Mouse (Mus musculus) heart, adult 11 months (tissue): ENCODE measurements at regions not wholly inside any gene's neighbourhood (a gene's known extent, or its start where the extent isn't known, plus 50 kb on each side); places are given as distances from the start of the nearest gene placed in this dataset.

Experiments used
- DNase-seq: peaks from one replicate; pipeline ENCODE4 v3.0.0; 2022

GRCm38 (mm10) chr15:74461935-74462334 is 174.2 kb downstream of the Mroh4 start:
- DNase-seq: no peak

DNA sequence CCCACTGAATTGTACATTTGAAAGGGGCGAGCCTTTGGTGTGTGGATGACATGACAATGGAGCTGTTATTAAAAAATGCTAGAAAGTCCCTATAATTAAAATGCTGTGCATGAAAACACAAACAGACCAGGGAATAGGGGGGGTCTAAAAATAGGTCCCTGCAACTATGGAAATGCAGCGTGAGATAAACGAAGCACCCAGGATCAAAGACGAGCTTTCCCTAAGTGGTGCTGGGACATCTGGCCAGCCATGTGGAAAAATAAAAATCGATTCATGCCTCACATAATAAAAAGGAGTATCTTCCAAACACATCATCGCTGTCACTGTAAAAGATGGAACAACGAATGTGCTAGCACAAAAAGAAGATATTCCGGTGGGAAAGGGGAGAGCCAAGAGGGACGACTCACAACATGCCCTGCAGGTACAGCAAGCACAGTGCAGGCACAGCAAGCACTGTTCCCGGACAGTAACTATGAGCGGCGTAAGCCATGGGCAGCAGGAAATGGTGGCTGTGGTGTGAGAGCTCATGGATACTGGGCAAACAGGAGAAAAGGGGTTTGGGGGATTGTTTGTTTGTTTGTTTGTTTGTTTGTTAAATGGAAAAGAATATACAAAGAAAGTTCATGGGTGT is 176.7 kb downstream of the Mroh4 start:
- no peak for DNase-seq

GRCm38 (mm10) chr15:74458940-74459339 is 177.2 kb downstream of the Mroh4 start:
- DNase-seq: no peak

DNA sequence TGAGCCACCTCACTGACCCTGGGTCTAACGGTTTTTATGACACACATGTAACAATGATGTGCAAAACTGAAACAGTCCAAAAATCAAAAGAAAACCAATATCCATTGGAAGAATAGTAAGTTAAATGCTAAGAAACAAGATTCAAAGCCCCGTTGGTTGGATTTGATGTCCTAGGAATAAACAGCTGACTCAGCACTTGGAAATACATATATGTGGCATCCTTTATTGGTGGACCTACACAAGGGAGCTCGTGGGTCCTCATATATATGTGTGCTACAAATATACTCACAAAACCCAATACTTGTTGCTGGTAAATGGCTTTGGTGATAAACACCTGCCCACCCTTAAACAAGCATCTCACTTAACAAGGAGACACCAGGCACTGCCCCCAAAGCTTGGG is 178.2 kb downstream of the Mroh4 start:
- DNase-seq: no peak

- peak; percentile 95 for DNase-seq
Measured at GRCm38 (mm10) chr15:74456675-74457040, 179.5 kb downstream of the Mroh4 start.

DNA sequence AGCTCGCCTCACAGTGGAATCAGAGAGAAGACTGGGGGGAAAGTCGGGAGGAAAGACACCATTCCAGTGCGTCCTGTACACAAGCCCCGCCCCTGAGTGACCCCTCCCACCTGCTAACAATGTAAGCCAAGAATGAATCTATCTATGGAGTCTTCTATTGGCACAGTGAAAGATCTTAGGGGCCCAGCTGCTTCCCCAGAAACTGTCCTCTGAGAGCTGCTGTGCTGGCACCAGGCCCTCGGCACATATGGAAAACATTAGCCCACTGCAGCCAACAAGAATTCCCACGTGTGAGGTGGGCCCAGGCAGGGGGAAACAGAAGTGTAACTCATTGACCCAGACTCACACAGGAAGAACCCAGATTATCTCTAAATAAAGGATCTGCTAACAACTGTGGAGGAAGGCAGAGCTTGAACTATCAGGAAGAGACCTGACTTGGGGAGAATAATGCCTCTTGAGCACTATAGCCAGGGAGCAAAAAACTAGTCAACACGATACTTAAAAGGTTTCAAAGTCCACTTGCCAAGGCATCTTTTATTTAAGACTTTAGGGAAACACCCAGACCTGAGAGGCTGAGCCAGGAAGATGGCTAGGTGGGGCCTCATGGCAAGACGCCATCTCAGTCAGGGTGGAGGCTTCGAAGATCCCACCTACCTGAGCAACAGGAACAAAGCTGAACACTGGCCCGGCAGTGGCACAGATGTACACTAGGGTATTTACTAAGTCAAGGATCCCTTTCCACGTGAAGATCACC is 180.1 kb downstream of the Mroh4 start:
- peak; percentile 97 for DNase-seq

DNA sequence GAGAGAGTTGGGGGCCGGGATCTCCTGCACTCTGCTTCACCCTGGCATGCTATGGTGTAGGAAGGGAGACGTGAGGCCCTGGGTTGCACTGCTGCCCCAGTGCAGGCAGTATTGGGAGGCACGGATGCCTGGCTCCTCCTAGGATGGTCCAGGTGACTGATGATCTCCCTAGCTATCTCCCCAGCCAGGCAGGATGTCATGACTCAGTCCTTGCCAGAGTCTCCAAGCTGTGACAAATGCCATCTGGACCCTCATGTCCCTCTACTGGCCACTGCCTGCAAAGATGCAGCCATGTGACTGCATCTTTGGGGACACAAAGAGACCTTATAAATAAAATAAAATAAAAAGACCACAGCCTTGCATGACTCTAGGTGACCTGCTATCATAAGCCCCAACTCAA is 181.6 kb downstream of the Mroh4 start:
- DNase-seq: no peak

- DNase-seq: no peak
Measured at GRCm38 (mm10) chr15:74453810-74454209, 182.3 kb downstream of the Mroh4 start.

- DNase-seq: no peak
Measured at GRCm38 (mm10) chr15:74452426-74452825, 183.7 kb downstream of the Mroh4 start.

DNA sequence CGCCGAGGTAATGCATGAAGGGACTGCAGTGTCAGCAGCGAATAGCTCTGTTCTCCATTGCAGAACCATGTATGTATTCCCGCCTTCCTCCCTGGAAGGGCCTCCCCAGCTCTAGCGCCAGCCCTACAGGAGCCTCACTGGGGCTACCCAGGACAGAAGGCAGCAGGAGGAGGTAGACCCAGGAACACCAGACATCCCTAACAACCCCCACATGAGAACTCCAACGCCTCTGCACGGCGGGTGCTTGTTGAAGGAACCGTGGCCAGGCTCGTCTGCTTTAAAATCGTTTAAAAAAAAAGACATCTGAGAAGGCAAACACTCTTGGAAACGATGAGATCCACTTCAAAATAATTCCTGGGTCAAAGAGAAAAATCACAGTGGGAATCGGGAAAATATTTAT is 194.3 kb downstream of the Mroh4 start:
- no peak for DNase-seq

- DNase-seq: no peak
Measured at GRCm38 (mm10) chr15:74426989-74427388, 209.2 kb downstream of the Mroh4 start.

- no peak for DNase-seq
Measured at GRCm38 (mm10) chr15:74423001-74423400, 213.2 kb downstream of the Mroh4 start.

- peak; percentile 92 for DNase-seq
Measured at GRCm38 (mm10) chr15:74420550-74420949, 215.6 kb downstream of the Mroh4 start.

GRCm38 (mm10) chr15:74418635-74419034 is 217.5 kb downstream of the Mroh4 start:
- DNase-seq: no peak

GRCm38 (mm10) chr15:74413217-74413616 is 222.9 kb downstream of the Mroh4 start:
- no peak for DNase-seq

DNA sequence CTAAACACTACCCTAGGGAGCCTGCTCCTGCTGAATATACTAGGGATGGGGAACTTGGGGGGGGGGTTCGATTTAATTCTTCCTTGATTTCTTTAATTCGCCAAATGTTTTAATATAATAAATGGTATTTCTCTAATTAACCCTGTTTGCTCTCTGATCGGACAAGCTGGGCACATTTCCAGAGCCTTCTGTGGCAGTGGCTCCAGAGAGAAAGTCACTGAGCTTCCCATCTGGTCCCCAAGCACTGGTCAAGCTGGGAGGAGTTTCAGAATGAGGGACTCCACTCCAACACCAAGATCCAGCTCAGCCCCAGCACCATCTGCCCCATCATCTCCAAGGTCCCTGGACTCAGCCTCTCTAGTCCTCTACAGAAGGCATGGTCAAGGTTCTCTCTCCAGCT is 223.9 kb downstream of the Mroh4 start:
- DNase-seq: no peak

GRCm38 (mm10) chr15:74411097-74411496 is 225.1 kb downstream of the Mroh4 start:
- DNase-seq: no peak

DNA sequence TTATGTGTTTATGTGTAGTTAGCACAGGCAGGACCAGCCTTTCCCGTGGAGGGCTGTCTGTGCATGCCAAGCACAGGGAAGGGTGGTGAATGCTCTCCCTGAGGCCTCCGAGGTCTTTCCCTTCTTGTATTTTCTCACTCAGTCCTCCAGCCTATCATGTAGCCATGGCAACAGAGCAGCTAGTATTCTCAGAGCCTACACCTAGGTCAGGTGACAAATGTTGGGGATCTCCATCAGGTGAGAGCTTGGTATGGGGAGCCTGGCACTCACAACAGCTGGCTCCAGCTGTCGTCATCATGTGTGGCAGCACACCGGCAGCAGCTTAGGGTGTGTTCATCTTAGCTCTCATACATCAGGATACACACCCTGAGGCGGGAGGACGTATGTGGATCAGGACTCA is 231.3 kb downstream of the Mroh4 start:
- no peak for DNase-seq

DNA sequence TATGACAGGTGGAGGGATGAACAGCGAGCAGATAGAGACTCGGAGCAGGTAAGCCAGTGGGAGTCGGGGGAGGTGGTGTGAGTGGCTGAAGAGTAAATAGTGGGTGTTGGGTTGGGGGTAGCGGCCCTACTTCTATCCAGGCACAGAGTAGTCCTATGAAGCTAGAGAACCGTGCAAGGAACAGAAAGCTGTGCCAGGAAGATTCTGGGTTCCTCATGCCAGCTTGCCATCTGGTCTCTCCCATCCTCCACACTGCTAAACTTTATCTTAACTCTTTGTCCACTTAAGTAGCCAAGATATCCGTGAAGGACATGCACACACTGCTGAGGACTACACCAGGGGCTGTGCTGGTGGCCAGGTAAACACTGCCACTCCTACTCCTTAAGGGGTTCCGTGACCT is 234.9 kb downstream of the Mroh4 start:
- no peak for DNase-seq

DNA sequence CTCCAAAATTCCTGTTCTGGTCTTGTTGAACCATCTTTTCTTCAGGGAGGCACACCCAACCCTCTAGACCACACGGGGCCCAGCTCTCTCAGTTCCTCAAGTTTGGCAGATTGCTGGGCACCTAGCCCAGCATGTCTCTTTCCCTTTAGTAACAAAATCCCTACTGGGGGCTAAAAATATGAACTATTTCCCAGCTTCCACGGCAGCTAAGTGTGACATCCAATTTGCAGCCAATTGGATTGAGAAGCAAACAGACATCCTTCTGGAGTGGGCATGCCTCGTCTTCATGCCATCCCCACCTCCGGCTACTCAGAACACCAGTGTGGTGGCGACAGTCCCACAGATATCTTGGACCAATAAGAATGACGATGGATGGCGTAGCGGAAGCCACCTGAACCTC is 240.1 kb downstream of the Mroh4 start:
- no peak for DNase-seq

- no peak for DNase-seq
Measured at GRCm38 (mm10) chr15:74387533-74387932, 248.6 kb downstream of the Mroh4 start.

DNA sequence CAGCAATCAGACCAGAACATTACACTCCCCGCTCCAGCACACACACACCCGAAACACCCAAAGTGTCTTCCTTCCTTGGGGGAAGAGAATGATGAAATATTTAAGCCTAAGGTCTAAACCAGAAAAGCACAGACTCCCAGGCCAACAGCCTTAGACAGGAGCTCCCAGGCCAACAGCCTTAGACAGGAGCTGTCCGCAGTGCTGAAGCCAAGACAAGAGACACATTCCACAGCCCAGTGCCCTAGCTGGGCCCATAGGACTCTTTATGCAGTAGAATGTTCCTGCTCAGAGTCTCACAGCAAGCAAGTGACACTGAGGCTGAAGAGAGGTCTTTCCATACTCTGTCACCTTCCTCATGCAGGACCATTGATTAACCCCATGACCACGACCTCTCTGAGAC is 253.6 kb downstream of the Mroh4 start:
- DNase-seq: no peak

GRCm38 (mm10) chr15:74379366-74379765 is 256.8 kb downstream of the Mroh4 start:
- DNase-seq: no peak

DNA sequence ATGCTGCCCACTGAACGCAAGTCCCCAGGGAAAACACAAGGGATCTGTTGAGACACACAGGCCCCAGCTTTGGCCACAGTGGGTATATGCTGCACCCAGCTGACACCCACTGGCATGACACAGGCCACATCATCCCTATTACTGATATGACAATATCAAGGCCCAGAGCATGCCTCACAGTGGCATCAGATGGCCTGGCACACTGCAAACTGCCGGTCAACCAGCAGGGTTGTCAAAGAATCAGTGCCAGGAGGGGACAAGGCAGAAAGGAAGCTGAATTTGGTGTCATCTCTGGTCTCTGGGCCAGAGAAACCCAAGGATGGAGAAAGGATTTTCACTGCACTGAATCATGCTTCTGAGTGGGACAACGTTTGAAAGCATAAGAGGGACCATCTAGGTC is 266.7 kb downstream of the Mroh4 start:
- DNase-seq: no peak

DNA sequence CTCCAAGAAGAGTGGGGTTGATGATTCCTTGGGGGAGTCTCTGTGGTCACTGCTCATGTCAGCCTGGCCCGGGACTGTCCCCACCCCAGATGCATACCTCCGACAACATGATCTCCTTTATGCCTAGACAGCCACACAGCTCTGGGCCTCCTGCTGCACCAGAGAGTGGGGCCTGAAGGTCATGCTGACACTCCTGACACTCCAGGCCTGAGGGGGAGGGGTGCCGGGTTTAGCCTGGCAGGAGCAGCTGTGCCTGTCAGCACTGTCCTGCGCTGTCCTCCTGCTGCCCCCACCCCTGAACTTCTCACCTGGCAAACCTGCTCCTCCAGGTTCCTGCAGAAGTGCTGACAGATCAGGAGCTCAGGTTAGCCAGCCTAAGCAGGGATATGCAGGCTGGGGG is 288.2 kb downstream of the Mroh4 start:
- DNase-seq: peak; percentile 95
